Mouse (Mus musculus): ENCODE measurements at regions not wholly inside any gene's neighbourhood (a gene's known extent, or its start where the extent isn't known, plus 50 kb on each side); places are given as distances from the start of the nearest gene placed in this dataset.

DNA sequence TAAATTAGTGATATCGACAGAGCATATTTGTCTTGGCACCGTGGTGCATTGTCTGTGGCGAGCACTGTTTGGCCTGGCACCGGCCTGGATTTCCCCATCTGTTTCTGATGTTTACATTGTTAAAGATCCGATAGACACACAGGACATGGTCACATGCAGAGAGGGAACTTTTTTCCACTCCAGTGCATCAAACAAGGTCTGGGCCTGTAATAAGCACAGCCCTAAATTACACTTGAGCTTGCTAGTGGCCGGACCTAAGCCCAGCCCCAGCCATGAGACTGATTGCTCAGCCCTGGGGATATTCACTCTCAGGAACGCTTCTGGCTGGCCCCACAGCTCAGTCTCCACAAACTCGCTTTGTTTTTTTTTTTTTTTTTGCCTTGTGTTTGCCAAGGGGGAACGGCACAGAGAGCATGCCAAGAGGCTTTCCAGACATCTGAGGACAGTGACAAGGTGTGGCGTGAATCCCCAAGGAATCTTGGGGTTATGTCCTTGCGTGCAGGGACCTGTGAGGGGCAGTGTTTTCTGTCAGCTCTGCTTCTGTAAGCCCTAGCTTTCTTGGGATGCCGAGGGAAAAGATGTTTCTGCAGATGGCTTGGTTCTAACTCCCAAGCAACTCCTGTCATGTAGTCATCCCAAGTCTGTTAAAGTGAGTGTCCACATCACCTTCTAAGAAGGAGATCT lies 147.3 kb downstream of the Slc4a3 start:
- WGBS: 18% methylated on average over 12 of the region's 12 CpGs
- Histone ChIP-seq H3K4me2 (replicated peaks) (no peak overlapping the region), H3K27me3 (no peaks in the 10 kb centered on the region), H3K4me3 (replicated peaks) (no peak overlapping the region), H3K36me3 (no peaks in the 10 kb centered on the region), H3K27ac (replicated peaks) (peak overlapping the region; percentile 29; the same call in 1 of the 2 replicates), H3K9ac (no peak overlapping the region), H3K9me3 (replicated peaks) (no peaks in the 10 kb centered on the region), H3K4me1 (peaks cover 9% of the 10 kb centered on the region)
- ATAC-seq (ENCODE audit: insufficient number of reproducible peaks, low FRiP score, low TSS enrichment, low read depth): peak; percentile 80

DNA sequence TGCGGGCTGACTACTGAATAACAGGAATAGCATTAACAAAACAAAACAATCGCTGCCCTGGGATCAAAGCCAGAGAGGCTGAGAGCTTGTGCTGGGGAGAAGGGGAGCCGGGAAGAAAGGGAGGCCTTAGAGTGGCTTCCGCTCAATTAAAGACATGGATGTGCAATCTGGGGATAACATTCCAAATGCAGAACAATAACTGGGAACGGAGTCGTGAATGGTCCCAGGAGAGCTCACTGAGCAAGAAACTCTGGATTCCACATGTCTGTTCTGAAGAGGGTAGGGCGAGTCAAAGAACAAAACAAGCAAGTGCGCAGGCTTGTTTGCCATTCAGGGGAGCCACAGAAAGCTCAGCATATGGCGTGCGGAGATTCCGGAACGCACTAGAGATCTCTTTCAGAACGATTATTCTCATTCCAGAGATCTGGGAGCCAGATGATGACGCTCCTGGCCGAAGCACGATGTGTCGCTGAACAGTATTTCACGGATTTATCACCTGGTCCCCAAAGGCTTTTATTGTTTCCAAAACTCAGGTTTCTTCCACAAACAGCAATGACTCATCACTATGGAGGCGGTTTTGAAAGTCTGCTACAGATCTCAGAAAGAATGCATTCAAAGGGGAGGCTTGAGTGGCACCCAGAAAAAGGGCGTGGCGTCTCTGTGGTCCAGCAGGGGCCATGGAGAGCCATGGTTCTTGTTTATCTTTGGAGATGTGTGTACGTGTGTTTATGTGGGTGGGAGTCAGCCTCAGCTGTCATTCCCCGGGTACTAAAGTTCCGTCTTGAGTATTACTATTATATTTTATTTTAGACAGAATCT lies 159.0 kb downstream of the Slc4a3 start:
- peaks cover 14% of the 10 kb centered on the region for H3K4me1 ChIP-seq
- no peaks in the 10 kb centered on the region for H3K36me3 ChIP-seq
- peak overlapping the region; percentile 23 for H3K4me3 ChIP-seq (replicated peaks)
- WGBS: 23% methylated on average over 24 of the region's 24 CpGs
- H3K27ac ChIP-seq (replicated peaks): peak overlapping the region; percentile 73
- no peaks in the 10 kb centered on the region for H3K27me3 ChIP-seq
- H3K4me2 ChIP-seq (replicated peaks): peak overlapping the region; percentile 43
- H3K9ac ChIP-seq: no peak overlapping the region
- H3K9me3 ChIP-seq (replicated peaks): no peaks in the 10 kb centered on the region
- ATAC-seq (ENCODE audit: insufficient number of reproducible peaks, low FRiP score, low TSS enrichment, low read depth): peak; percentile 76

DNA sequence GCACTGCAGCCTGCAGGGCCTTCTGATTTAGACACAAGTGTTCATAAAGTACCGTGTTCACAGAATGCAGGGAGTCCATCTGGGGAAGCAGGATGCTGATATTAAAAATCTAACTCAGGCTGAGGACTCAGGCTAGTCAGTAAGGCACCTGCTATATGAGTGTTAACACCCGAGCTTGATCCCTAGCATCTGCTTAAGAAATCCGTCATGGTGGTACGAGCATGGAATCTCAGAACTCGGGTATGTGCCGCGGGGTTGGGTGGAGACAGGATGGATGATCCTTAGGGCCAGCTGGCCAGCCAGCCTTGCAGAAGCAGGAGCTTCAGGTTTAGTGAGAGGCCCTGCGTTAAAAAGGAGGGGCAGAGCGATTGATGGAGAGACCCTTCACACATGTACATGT lies 160.1 kb downstream of the Slc4a3 start:
- H3K27ac ChIP-seq (replicated peaks): no peak overlapping the region
- H3K4me3 ChIP-seq (replicated peaks): no peak overlapping the region
- no peak overlapping the region for H3K4me2 ChIP-seq (replicated peaks)
- H3K36me3 ChIP-seq: no peaks in the 10 kb centered on the region
- no peaks in the 10 kb centered on the region for H3K27me3 ChIP-seq
- ATAC-seq (ENCODE audit: insufficient number of reproducible peaks, low FRiP score, low TSS enrichment, low read depth): no peak
- peaks cover 14% of the 10 kb centered on the region for H3K4me1 ChIP-seq
- no peaks in the 10 kb centered on the region for H3K9me3 ChIP-seq (replicated peaks)
- no peak overlapping the region for H3K9ac ChIP-seq
- 70% methylated on average over 9 of the region's 9 CpGs for WGBS

DNA sequence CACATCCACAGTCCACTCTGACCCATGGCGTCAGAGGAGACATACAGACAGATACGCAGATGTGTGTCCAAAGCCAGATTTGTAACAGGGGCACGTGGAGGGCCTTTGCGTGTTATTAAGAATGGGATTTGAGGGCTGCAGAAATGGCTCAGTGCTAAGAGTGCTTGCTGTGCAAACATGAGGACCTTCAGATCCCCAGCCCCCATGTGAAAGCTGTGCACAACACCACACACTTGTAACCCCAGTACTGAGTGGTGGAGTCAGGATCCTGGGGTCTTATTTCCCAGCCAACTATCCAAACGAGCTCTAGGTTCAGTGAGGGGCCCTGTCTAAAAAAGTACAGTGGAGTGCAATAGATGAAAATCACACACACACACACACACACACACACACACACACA lies 177.4 kb downstream of the Slc4a3 start:
- Histone ChIP-seq H3K27me3 (no peaks in the 10 kb centered on the region), H3K9me3 (replicated peaks) (no peaks in the 10 kb centered on the region), H3K4me1 (no peaks in the 10 kb centered on the region), H3K9ac (no peak overlapping the region), H3K36me3 (no peaks in the 10 kb centered on the region), H3K4me3 (replicated peaks) (no peak overlapping the region), H3K27ac (replicated peaks) (no peak overlapping the region), H3K4me2 (replicated peaks) (no peak overlapping the region)
- 85% methylated on average over 5 of the region's 5 CpGs for WGBS
- ATAC-seq (ENCODE audit: insufficient number of reproducible peaks, low FRiP score, low TSS enrichment, low read depth): no peak

DNA sequence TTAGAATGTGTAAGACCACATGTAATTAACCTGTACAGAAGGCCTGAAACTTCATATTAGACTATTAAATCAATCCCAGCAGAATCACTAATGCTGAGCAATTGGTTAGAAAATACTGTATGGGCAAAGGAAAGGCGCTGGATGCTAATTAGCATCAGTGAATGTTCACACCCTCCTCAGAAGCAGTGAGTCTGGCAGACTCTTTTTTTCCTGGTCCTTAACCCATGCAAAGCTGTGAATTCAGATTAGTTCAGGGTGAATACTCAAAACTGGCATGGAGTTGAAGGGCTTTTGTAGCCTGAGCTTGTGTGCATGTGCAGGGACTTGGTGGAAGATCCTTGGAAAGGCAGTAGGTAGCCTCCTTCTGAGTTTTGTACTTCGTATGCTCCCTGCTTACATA lies 179.3 kb downstream of the Slc4a3 start:
- Histone ChIP-seq H3K9me3 (replicated peaks) (no peaks in the 10 kb centered on the region), H3K4me2 (replicated peaks) (no peak overlapping the region), H3K9ac (no peak overlapping the region), H3K27ac (replicated peaks) (no peak overlapping the region), H3K27me3 (no peaks in the 10 kb centered on the region), H3K4me1 (no peaks in the 10 kb centered on the region), H3K36me3 (no peaks in the 10 kb centered on the region), H3K4me3 (replicated peaks) (no peak overlapping the region)
- 85% methylated on average over 2 of the region's 2 CpGs for WGBS
- no peak for ATAC-seq (ENCODE audit: insufficient number of reproducible peaks, low FRiP score, low TSS enrichment, low read depth)

DNA sequence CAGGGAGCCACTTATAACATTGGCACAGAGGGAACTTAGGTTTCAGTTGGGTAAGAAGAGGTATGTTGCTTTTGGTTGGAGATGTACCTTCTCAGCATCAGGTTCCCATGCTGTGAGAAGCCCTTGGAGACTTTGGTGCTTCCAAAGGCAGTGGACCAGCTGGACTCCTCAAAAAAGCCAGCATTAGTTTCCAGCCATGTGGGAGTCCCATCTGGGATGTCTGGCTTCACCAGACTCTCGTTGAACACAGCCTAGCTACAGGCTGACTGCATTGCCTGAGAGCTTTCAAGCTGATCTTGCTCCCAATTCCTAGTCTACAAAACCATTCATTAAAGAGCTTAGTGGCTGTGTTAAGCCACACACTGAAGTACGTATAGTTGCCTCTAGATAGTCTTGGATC lies 182.8 kb downstream of the Slc4a3 start:
- Histone ChIP-seq H3K9ac (no peak overlapping the region), H3K4me1 (no peaks in the 10 kb centered on the region), H3K27ac (replicated peaks) (no peak overlapping the region), H3K36me3 (no peaks in the 10 kb centered on the region), H3K4me2 (replicated peaks) (no peak overlapping the region), H3K27me3 (no peaks in the 10 kb centered on the region), H3K9me3 (replicated peaks) (no peaks in the 10 kb centered on the region), H3K4me3 (replicated peaks) (no peak overlapping the region)
- ATAC-seq (ENCODE audit: insufficient number of reproducible peaks, low FRiP score, low TSS enrichment, low read depth): no peak
- 59% methylated on average over 2 of the region's 2 CpGs for WGBS

DNA sequence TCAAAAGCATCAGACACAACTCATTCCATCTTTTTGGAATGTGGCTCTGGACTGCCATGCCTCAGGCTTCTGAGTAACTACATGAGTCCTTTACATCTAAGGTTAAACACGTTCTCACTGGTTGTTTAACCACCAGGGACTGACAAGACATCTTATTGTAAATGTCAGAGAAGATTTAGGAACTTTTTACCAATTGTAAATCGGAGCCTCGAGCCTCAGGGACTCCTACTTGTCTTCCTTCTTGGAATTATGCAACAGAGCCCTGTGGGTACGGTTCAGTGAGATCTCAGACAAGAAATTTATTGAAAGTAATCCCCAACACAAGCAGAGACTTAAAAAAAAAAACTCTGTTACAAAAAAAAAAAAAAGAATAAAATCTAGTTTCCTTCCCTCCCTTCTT lies 187.7 kb downstream of the Slc4a3 start:
- Histone ChIP-seq H3K27me3 (no peaks in the 10 kb centered on the region), H3K4me3 (replicated peaks) (no peak overlapping the region), H3K4me2 (replicated peaks) (no peak overlapping the region), H3K9ac (no peak overlapping the region), H3K36me3 (no peaks in the 10 kb centered on the region), H3K9me3 (replicated peaks) (no peaks in the 10 kb centered on the region), H3K4me1 (no peaks in the 10 kb centered on the region), H3K27ac (replicated peaks) (no peak overlapping the region)
- 26% methylated on average over 4 of the region's 4 CpGs for WGBS
- ATAC-seq (ENCODE audit: insufficient number of reproducible peaks, low FRiP score, low TSS enrichment, low read depth): no peak

DNA sequence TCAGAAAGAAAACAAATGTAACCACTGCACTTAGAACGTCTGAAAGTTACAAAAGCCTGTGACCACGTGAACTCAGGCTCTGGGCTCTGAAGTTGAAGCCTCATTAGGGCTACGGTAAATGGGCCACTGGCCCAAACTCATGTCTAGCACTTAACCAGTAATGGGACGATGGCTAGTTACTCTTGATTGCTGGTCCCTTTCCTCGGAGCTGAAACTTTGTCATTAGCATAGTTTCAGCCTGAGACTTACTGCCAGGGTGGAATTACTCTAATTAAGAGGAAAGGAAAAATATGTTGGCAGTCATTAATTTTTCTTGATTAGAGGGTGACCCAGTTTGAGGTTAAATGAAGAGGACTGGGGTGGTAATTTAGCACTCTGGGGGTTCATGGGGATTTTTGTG lies 192.6 kb downstream of the Slc4a3 start:
- Histone ChIP-seq H3K36me3 (no peaks in the 10 kb centered on the region), H3K9ac (no peak overlapping the region), H3K9me3 (replicated peaks) (no peaks in the 10 kb centered on the region), H3K27ac (replicated peaks) (no peak overlapping the region), H3K27me3 (no peaks in the 10 kb centered on the region), H3K4me3 (replicated peaks) (no peak overlapping the region), H3K4me2 (replicated peaks) (no peak overlapping the region), H3K4me1 (no peaks in the 10 kb centered on the region)
- WGBS: 55% methylated on average over 5 of the region's 5 CpGs
- ATAC-seq (ENCODE audit: insufficient number of reproducible peaks, low FRiP score, low TSS enrichment, low read depth): no peak

DNA sequence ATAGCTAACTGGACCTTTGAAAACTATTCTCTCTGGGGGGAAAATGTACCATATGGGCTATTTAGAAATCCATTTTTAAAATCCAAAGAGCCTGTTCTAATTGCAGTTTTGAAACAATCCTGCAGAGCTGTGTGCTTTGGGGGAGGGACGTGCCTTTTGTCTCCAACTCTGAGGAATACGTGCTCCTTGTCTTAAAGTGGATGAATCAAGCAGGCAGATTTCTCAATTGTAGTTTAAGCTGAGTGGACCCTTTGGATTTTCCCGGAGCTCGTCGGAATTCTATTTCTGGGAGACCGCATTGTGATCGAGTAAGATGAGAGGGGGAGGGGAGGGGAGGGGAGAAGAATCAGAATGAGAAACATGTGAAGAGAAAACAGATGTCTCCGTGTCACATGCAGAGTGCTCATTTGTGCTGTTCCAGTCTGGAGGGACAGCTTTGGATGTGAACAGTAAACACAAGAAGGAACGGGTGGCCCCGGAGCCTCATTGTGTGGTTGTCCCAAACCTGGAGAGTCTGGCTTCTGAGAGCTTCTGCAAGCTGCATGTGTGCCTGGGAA lies 203.7 kb downstream of the Slc4a3 start:
- Histone ChIP-seq H3K4me1 (peaks cover 14% of the 10 kb centered on the region; the same call in 1 of the 2 replicates), H3K27ac (replicated peaks) (peak overlapping the region; percentile 49), H3K27me3 (no peaks in the 10 kb centered on the region), H3K9me3 (replicated peaks) (no peaks in the 10 kb centered on the region), H3K9ac (no peak overlapping the region), H3K4me2 (replicated peaks) (0 out of 2 replicates have a peak overlapping the region, but pooled peaks have one; percentile 12), H3K4me3 (replicated peaks) (no peak overlapping the region), H3K36me3 (no peaks in the 10 kb centered on the region)
- 23% methylated on average over 10 of the region's 10 CpGs for WGBS
- ATAC-seq (ENCODE audit: insufficient number of reproducible peaks, low FRiP score, low TSS enrichment, low read depth): peak; percentile 15; the same call in 1 of the 2 replicates

DNA sequence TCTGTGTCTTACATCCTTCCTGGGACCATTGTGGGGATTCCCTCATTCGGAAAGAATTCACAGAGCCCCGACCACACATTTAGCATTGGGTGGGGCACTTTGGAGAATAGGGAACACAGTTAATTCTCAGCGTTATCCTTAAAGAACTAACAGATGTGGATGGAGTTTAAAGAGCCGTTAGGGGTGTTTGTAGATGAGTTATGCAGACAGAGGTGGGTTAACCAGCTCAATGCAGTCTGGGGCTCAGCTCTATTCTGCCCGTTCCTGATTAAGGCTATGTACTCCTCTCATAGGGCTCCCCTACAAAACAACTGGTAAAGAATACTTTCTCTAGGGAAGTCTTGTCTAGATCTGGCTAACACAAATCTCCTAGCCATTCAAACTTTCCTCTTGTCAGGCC lies 226.1 kb downstream of the Slc4a3 start:
- no peak overlapping the region for H3K9ac ChIP-seq
- peaks cover 24% of the 10 kb centered on the region for H3K4me1 ChIP-seq
- no peak overlapping the region for H3K4me2 ChIP-seq (replicated peaks)
- 0 out of 2 replicates have a peak, but pooled peaks have one; percentile 57 for ATAC-seq (ENCODE audit: insufficient number of reproducible peaks, low FRiP score, low TSS enrichment, low read depth)
- H3K4me3 ChIP-seq (replicated peaks): no peak overlapping the region
- no peaks in the 10 kb centered on the region for H3K27me3 ChIP-seq
- no peaks in the 10 kb centered on the region for H3K9me3 ChIP-seq (replicated peaks)
- WGBS: 21% methylated on average over 5 of the region's 5 CpGs
- peak overlapping the region; percentile 60; the same call in 1 of the 2 replicates for H3K27ac ChIP-seq (replicated peaks)
- no peaks in the 10 kb centered on the region for H3K36me3 ChIP-seq

DNA sequence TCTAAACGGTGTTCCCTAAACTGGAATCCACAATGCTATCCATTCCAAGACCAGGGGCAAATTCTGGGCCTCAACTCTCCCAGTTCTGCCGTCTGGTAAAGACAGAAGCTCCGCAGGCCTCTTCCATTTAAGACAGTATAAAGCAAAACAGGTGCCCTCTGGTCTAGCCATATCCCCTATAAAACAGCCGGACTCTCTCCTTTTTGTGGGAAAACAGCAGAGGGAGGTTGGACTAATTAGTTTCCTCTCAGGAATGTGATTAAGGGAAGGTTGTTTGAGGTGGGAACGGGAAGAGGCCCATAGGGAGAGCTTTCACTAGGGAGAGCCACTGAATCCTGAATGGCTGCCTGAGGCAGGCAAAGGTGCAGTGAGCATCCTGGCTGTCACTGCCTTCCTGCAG lies 226.9 kb downstream of the Slc4a3 start:
- no peak for ATAC-seq (ENCODE audit: insufficient number of reproducible peaks, low FRiP score, low TSS enrichment, low read depth)
- 47% methylated on average over 5 of the region's 5 CpGs for WGBS
- peak overlapping the region; percentile 60 for H3K27ac ChIP-seq (replicated peaks)

More for the DNA sequence above, 226.9 kb downstream of the Slc4a3 start:
- no peaks in the 10 kb centered on the region for H3K27me3 ChIP-seq
- no peaks in the 10 kb centered on the region for H3K36me3 ChIP-seq
- H3K9ac ChIP-seq: no peak overlapping the region
- no peaks in the 10 kb centered on the region for H3K9me3 ChIP-seq (replicated peaks)
- H3K4me3 ChIP-seq (replicated peaks): no peak overlapping the region
- no peak overlapping the region for H3K4me2 ChIP-seq (replicated peaks)
- H3K4me1 ChIP-seq: peaks cover 24% of the 10 kb centered on the region
